Mouse (Mus musculus): ENCODE results near the gene Orm1. TPM values are rescaled to one million over a fixed set of nuclear protein-coding genes. Genes with fewer than 3 reads are reported as not detected.

Orm1 gene
- not detected in 2 replicates for polyA plus RNA-seq (2015; fragmentation: Nextera tagmentation; extraction: Ambion mirVana)

DNA sequence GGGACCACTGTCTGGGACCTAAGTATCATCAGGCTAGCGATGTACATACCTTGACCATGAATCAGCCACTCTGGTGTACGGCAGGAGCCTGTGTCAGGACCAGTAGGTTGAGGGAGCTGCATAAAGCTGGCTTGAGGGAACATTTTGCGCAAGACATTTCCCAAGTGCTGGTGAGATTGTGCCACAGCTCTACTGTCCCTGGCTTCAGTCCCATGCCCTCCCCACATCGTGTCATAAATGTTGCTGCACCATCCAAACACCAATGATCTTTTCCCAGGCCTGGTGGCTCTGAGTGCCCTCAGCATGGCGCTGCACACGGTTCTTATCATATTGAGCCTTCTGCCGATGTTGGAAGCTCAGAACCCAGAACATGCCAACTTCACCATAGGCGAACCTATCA is at the start of gene Orm1:
Gene Orm1, plus strand, starts transcription at position 266 of the 400 bp plus-strand sequence.
- no peak for ATAC-seq (ENCODE audit: low FRiP score, low TSS enrichment)

DNA sequence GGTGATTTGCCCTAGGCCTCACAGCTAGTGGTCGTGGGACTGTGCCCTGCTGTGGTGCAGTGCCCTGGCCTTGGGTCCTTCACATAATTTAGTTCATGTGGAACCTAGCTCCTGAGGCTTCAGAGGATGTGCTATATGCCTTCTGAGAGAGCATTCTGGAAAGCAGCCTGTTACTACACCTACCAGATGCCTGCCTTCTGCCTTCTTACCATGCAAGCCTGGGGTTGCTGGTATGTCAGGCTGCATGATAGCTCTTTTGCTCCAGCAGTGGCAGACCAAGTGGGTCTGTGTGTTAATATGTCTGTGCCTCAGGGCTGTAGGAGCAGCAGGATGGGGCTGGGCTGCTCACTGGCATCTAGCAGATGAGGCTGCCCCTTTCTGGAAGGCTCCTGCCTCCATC is 48.7 kb upstream of the Orm1 start:
- Histone ChIP-seq H3K4me3 (ENCODE audit: low read length) (no peak overlapping the region), H3K9me3 (ENCODE audit: low read length) (no peaks in the 10 kb centered on the region), H3K9ac (replicated peaks; ENCODE audit: low read length) (no peak overlapping the region; the same call in 1 of the 2 replicates), H3K36me3 (ENCODE audit: insufficient read depth, low read length) (peaks cover 17% of the 10 kb centered on the region; the same call in 1 of the 2 replicates), H3K4me2 (replicated peaks; ENCODE audit: low read depth, low read length) (no peak overlapping the region), H3K27me3 (ENCODE audit: insufficient read depth, low read length) (no peaks in the 10 kb centered on the region), H3K27ac (ENCODE audit: low read length) (no peak overlapping the region), H3K4me1 (ENCODE audit: insufficient read depth, low read length) (peaks cover 1% of the 10 kb centered on the region; the same call in 1 of the 2 replicates)
- no peak for ATAC-seq (ENCODE audit: low FRiP score, low TSS enrichment)
- WGBS = 89% methylated on average over 1 of the region's 1 CpGs

More for the DNA sequence above, at the start of gene Orm1:
- no peaks in the 10 kb centered on the region for H3K9me3 ChIP-seq (ENCODE audit: low read length)
- H3K4me2 ChIP-seq (replicated peaks; ENCODE audit: low read depth, low read length) = no peak within 1 kb of the TSS
- no peak within 1 kb of the TSS for H3K4me3 ChIP-seq (ENCODE audit: low read length)
- no peak within 1 kb of the TSS for H3K27ac ChIP-seq (ENCODE audit: low read length)
- no peaks in the 10 kb centered on the region for H3K36me3 ChIP-seq (ENCODE audit: insufficient read depth, low read length)
- H3K27me3 ChIP-seq (ENCODE audit: insufficient read depth, low read length) = no peaks in the 10 kb centered on the region
- H3K4me1 ChIP-seq (ENCODE audit: insufficient read depth, low read length) = no peaks in the 10 kb centered on the region
- no peak within 1 kb of the TSS for H3K9ac ChIP-seq (replicated peaks; ENCODE audit: low read length)
- 88% methylated on average over 8 of the region's 8 CpGs for WGBS

DNA sequence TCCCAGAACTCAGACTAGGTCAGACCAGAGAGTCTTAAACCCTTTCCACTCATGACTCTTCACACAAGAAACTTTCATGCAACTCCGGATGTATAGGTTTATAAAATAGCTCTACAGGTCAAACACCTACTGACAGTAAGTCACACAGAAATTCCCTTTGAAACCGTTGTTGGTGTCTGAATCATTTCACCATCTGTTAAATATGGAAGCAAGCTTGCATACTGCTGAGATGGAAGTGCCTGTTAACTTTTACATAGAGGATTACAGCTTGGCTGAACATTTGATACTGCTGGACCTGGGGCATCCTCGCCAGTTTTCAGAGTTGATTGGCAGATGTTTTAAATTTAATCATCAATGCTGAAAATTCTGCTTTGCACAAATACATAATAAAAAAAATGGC is 48.1 kb upstream of the Orm1 start:
- Histone ChIP-seq H3K4me1 (ENCODE audit: insufficient read depth, low read length) (no peaks in the 10 kb centered on the region), H3K27ac (ENCODE audit: low read length) (no peak overlapping the region), H3K27me3 (ENCODE audit: insufficient read depth, low read length) (no peaks in the 10 kb centered on the region), H3K36me3 (ENCODE audit: insufficient read depth, low read length) (peaks cover 17% of the 10 kb centered on the region; the same call in 1 of the 2 replicates), H3K9ac (replicated peaks; ENCODE audit: low read length) (no peak overlapping the region), H3K9me3 (ENCODE audit: low read length) (no peaks in the 10 kb centered on the region), H3K4me2 (replicated peaks; ENCODE audit: low read depth, low read length) (no peak overlapping the region), H3K4me3 (ENCODE audit: low read length) (no peak overlapping the region)
- ATAC-seq (ENCODE audit: low FRiP score, low TSS enrichment) = no peak
- 52% methylated on average over 3 of the region's 3 CpGs for WGBS

DNA sequence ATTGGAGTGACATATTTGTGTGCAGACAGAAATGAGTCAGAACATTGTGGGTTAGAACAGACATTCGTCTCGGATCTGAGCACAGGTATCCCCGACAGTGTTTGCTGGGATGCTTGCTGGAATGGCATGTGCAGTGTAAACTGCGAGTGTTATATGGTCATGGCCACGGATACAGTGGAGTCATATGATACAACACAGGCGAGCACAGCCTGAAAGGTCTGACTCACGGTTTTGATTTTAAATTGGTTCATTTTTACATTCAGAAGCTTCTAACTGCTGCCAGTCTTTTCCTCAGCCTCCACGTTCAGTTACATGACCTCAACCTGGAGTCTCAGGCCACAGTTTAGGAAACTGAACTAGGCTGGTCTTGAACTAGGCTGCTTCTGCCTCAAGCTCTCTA is 47.5 kb upstream of the Orm1 start:
- Histone ChIP-seq H3K4me2 (replicated peaks; ENCODE audit: low read depth, low read length) (no peak overlapping the region), H3K9ac (replicated peaks; ENCODE audit: low read length) (no peak overlapping the region), H3K36me3 (ENCODE audit: insufficient read depth, low read length) (peaks cover 11% of the 10 kb centered on the region; the same call in 1 of the 2 replicates), H3K27ac (ENCODE audit: low read length) (no peak overlapping the region), H3K4me3 (ENCODE audit: low read length) (no peak overlapping the region), H3K27me3 (ENCODE audit: insufficient read depth, low read length) (no peaks in the 10 kb centered on the region), H3K4me1 (ENCODE audit: insufficient read depth, low read length) (no peaks in the 10 kb centered on the region), H3K9me3 (ENCODE audit: low read length) (no peaks in the 10 kb centered on the region)
- whole genome bisulfite sequencing = 79% methylated on average over 8 of the region's 8 CpGs
- ATAC-seq (ENCODE audit: low FRiP score, low TSS enrichment) = no peak

DNA sequence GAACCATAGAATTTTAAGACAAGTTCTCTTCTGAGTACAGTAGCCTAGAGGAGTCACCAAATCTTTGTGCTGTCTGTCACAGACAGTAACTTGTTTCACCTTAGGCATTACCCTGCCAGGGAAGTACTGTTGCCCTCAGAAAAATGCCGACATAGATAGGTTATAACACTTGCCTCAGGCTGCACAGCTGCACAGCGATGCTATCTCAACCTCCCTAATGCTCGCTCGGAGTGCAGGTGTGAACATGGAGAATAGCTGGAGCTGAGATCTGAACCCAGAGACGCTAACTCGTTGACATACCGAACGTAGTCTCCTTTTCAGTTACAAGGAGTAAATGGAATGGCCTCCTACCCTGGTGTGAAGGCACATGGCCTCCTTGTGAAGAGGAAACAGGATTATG is 46.2 kb upstream of the Orm1 start:
- H3K9me3 ChIP-seq (ENCODE audit: low read length) = no peaks in the 10 kb centered on the region
- no peaks in the 10 kb centered on the region for H3K27me3 ChIP-seq (ENCODE audit: insufficient read depth, low read length)
- no peaks in the 10 kb centered on the region for H3K4me1 ChIP-seq (ENCODE audit: insufficient read depth, low read length)
- H3K27ac ChIP-seq (ENCODE audit: low read length) = no peak overlapping the region
- H3K36me3 ChIP-seq (ENCODE audit: insufficient read depth, low read length) = peaks cover 11% of the 10 kb centered on the region; the same call in 1 of the 2 replicates
- H3K4me3 ChIP-seq (ENCODE audit: low read length) = no peak overlapping the region
- no peak overlapping the region for H3K9ac ChIP-seq (replicated peaks; ENCODE audit: low read length)
- 90% methylated on average over 8 of the region's 8 CpGs for WGBS
- ATAC-seq (ENCODE audit: low FRiP score, low TSS enrichment) = no peak
- H3K4me2 ChIP-seq (replicated peaks; ENCODE audit: low read depth, low read length) = no peak overlapping the region

DNA sequence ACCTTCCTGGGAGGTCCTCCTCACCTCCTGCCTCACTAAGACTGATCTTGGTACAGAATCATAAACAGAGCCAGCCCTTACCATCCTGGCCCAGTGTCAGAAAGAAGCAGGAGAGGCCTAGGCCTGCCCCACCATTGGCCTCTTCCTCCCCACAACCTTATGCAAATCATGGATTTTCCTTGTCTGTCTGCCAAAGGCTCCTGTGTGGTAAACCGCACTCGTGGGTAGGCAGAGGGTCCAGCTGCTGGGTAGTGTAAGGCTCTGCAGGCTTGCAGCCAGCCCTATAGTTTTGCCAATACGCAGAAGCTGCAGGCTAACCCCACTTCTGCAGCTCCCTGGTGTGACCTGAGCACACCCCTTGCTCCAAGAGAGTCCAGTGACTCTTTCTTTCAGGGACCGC is 41.7 kb upstream of the Orm1 start:
- H3K36me3 ChIP-seq (ENCODE audit: insufficient read depth, low read length) = peaks cover 9% of the 10 kb centered on the region; the same call in 1 of the 2 replicates
- no peaks in the 10 kb centered on the region for H3K4me1 ChIP-seq (ENCODE audit: insufficient read depth, low read length)
- no peak overlapping the region for H3K4me3 ChIP-seq (ENCODE audit: low read length)
- ATAC-seq (ENCODE audit: low FRiP score, low TSS enrichment) = no peak
- no peak overlapping the region for H3K27ac ChIP-seq (ENCODE audit: low read length)
- H3K4me2 ChIP-seq (replicated peaks; ENCODE audit: low read depth, low read length) = no peak overlapping the region
- H3K27me3 ChIP-seq (ENCODE audit: insufficient read depth, low read length) = no peaks in the 10 kb centered on the region
- no peak overlapping the region for H3K9ac ChIP-seq (replicated peaks; ENCODE audit: low read length)
- WGBS = 74% methylated on average over 4 of the region's 4 CpGs
- H3K9me3 ChIP-seq (ENCODE audit: low read length) = no peaks in the 10 kb centered on the region

DNA sequence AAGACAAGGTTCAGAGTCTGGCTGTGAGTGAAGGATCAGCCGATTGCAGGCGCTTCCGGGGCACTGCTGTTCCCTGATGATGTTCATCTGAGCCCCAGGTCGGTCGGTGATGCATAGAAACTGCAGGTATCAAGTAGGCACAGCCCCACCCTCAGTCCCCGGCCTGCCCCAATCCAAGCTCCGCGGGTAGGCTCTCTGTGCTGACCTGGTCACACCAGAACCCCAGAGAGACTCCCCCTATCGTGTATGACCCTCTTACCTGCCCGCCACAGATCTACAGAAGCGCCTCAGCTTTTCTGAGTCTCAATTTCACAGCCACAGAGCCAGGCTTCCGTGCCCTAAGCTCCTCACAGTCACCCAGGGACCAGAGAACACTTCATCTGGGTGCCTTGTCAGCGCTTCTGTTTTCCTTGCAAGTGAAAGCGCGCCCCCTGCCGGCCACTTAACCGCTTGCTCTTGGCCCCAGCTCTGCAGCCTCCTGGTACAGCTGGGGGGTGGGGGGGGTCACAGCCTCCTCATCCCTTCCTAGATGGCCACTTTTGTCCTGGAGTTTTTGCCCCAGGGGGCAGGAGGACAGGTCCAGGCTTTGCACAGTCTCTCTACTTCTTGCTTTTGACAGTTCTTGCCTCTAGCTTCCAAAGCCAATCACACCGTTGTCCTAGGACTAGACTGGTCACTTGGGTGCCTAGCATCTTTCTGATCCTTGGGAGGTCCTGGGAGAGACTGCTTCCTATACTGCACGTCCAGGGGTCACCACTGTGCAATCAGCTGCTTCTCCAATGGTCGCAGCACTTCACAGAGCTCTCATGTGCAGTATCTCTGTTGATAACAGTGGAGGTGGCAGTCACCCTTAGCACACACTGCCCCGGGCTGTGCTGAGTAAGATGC is 36.9 kb upstream of the Orm1 start:
- ATAC-seq (ENCODE audit: low FRiP score, low TSS enrichment) = peak; percentile 57
- H3K27me3 ChIP-seq (ENCODE audit: insufficient read depth, low read length) = no peaks in the 10 kb centered on the region
- no peak overlapping the region for H3K4me2 ChIP-seq (replicated peaks; ENCODE audit: low read depth, low read length)
- H3K9ac ChIP-seq (replicated peaks; ENCODE audit: low read length) = no peak overlapping the region
- H3K9me3 ChIP-seq (ENCODE audit: low read length) = no peaks in the 10 kb centered on the region
- no peak overlapping the region for H3K27ac ChIP-seq (ENCODE audit: low read length)
- 30% methylated on average over 21 of the region's 21 CpGs for WGBS
- peaks cover 9% of the 10 kb centered on the region for H3K36me3 ChIP-seq (ENCODE audit: insufficient read depth, low read length)
- no peaks in the 10 kb centered on the region for H3K4me1 ChIP-seq (ENCODE audit: insufficient read depth, low read length)
- H3K4me3 ChIP-seq (ENCODE audit: low read length) = no peak overlapping the region

DNA sequence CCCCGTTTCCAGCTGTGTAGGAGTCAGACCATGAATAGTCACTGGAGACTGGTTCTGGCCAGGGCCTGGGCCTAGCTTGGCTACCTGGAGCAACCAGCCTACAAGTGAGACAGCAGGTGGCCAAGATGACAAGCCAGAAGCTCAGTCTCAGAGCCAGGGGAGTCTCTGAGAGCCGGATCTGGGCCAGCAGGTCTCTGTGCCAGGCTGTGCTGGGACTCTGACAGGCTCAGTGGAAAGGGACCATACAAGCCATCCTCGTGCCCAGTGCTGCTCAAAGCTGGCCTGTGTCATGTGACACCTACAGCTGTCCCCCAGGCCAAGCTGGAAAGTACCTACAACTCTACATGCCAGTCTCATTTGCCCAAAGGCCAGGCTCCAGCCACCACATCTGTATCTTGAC is 36.0 kb upstream of the Orm1 start:
- H3K4me1 ChIP-seq (ENCODE audit: insufficient read depth, low read length) = no peaks in the 10 kb centered on the region
- no peak for ATAC-seq (ENCODE audit: low FRiP score, low TSS enrichment)
- peaks cover 6% of the 10 kb centered on the region for H3K36me3 ChIP-seq (ENCODE audit: insufficient read depth, low read length)
- no peak overlapping the region for H3K9ac ChIP-seq (replicated peaks; ENCODE audit: low read length)
- no peaks in the 10 kb centered on the region for H3K9me3 ChIP-seq (ENCODE audit: low read length)
- H3K27me3 ChIP-seq (ENCODE audit: insufficient read depth, low read length) = no peaks in the 10 kb centered on the region
- WGBS = 75% methylated on average over 3 of the region's 3 CpGs
- no peak overlapping the region for H3K4me2 ChIP-seq (replicated peaks; ENCODE audit: low read depth, low read length)
- H3K27ac ChIP-seq (ENCODE audit: low read length) = no peak overlapping the region
- H3K4me3 ChIP-seq (ENCODE audit: low read length) = no peak overlapping the region

DNA sequence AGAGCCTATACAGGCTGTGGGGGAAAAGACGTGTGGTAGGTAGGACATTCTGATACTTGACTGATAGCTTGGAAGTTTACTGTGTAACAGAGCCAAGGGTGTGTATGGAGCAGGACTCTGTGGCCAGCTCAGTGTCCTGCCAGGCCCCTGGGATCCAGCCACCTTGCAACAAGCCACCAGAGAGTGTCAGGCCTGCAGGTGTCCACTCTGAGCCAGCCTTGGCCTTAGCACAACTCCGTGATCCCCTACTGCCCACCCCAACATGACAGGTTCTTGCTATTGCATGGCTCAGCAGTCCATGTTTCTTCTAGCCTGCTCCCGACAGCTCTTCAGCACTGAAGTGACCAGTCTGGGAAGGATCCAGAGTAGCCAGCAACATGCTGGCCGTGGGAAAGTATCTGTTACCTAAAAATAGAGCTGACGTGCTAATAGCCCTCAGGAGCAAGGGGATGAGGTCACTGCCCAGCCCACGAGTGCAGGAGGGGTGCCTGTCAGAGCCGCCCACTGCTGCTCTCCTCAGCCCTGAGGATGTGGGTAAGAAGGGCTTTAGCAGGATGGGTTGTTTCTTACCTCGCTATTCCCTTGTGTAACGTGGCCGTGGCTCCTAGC is 34.0 kb upstream of the Orm1 start:
- Histone ChIP-seq H3K4me2 (replicated peaks; ENCODE audit: low read depth, low read length) (no peak overlapping the region), H3K9me3 (ENCODE audit: low read length) (no peaks in the 10 kb centered on the region), H3K4me3 (ENCODE audit: low read length) (no peak overlapping the region), H3K27me3 (ENCODE audit: insufficient read depth, low read length) (no peaks in the 10 kb centered on the region), H3K9ac (replicated peaks; ENCODE audit: low read length) (no peak overlapping the region), H3K27ac (ENCODE audit: low read length) (no peak overlapping the region), H3K36me3 (ENCODE audit: insufficient read depth, low read length) (peaks cover 9% of the 10 kb centered on the region), H3K4me1 (ENCODE audit: insufficient read depth, low read length) (no peaks in the 10 kb centered on the region)
- no peak for ATAC-seq (ENCODE audit: low FRiP score, low TSS enrichment)
- WGBS = 51% methylated on average over 10 of the region's 10 CpGs

DNA sequence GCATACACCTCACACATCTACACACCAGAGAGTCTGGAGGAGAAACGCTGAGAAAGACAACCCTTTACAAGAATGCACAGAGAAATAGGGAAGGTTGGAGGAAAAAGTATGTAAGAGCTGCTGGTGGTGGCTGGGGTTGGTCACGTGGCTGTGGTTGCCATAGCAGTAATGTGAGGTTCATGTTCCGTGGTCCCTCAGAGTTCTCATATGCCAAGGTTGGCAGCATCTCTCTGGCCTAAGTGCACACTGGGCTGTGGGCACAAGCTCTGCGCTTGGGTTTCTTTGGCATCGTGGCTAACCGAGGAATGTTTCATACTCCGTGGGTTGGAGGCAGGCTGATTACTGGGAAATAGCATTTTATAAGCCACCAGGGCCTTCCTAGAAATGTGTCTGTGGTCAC is 32.9 kb upstream of the Orm1 start:
- WGBS = 91% methylated on average over 7 of the region's 7 CpGs
- H3K9me3 ChIP-seq (ENCODE audit: low read length) = no peaks in the 10 kb centered on the region
- peaks cover 3% of the 10 kb centered on the region for H3K36me3 ChIP-seq (ENCODE audit: insufficient read depth, low read length)
- H3K4me3 ChIP-seq (ENCODE audit: low read length) = no peak overlapping the region
- no peak overlapping the region for H3K9ac ChIP-seq (replicated peaks; ENCODE audit: low read length)
- no peaks in the 10 kb centered on the region for H3K27me3 ChIP-seq (ENCODE audit: insufficient read depth, low read length)
- H3K4me2 ChIP-seq (replicated peaks; ENCODE audit: low read depth, low read length) = no peak overlapping the region
- H3K4me1 ChIP-seq (ENCODE audit: insufficient read depth, low read length) = no peaks in the 10 kb centered on the region
- no peak overlapping the region for H3K27ac ChIP-seq (ENCODE audit: low read length)
- no peak for ATAC-seq (ENCODE audit: low FRiP score, low TSS enrichment)

All from kidney, embryonic 16.5 days (tissue).